Mouse (Mus musculus): ENCODE results near the gene Rnf222.

DNA sequence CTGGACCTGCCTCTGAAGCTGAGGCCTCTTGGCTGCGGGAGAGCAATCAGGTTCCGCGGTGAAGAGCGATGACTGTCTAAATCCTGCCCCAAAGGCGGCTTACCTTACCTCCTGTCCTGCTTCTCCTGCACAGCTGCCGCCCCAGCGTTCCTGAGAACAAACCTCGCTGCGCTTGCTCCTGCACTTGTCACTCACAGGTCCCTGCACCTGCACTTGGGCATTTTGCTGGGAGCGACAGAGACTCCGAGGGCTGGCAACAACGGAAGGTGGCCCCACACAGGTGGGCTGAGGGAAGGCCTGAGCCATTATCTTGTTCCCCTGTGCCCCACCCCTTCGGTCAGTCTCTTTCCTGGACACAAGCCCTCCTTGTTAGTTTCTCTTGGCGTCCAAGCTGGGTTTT, 6.2 kb upstream of the Rnf222 start:
- no peak for TF ChIP-seq CTCF (IDR thresholded peaks at IDR 0.05; ENCODE audit: low read depth)
- no peak for TF ChIP-seq EP300 (IDR thresholded peaks at IDR 0.05; ENCODE audit: low read depth)

Measured in heart, postnatal 0 days (tissue).